Mouse (Mus musculus): ENCODE results near the gene Prrg2. TPM values are rescaled to one million over a fixed set of nuclear protein-coding genes. Genes with fewer than 3 reads are reported as not detected.
A peak's percentile ranks its signal among the peaks of the same experiment; 100 is the strongest.

Gene Prrg2
- polyA plus RNA-seq, 1 experiment: 14.0 TPM

- Histone ChIP-seq H3K27me3 (ENCODE audit: control insufficient read depth, insufficient read depth, insufficient read length) (no peaks in the 10 kb centered on the region), H3ac (ENCODE audit: control insufficient read depth, insufficient read length, low read depth) (peak within 1 kb of the TSS; percentile 41), H3K79me3 (ENCODE audit: low read depth) (no peaks in the 10 kb centered on the region), H3K79me2 (ENCODE audit: control insufficient read depth, insufficient read depth) (no peaks in the 10 kb centered on the region), H3K4me3 (ENCODE audit: insufficient read depth, poor library complexity, severe bottlenecking) (peak within 1 kb of the TSS; percentile 14), H3K36me3 (ENCODE audit: control insufficient read depth, insufficient read depth) (no peaks in the 10 kb centered on the region)
- TF ChIP-seq FOSL1 (IDR thresholded peaks at IDR 0.05; ENCODE audit: insufficient read depth, low read length, poor library complexity, severe bottlenecking) (no peak), CEBPB (IDR thresholded peaks at IDR 0.05; ENCODE audit: low read depth) (no peak), USF1 (IDR thresholded peaks at IDR 0.05; ENCODE audit: low read depth) (no peak), CTCF (IDR thresholded peaks at IDR 0.05; ENCODE audit: control insufficient read depth, insufficient read depth, insufficient read length) (no peak), MYOG (IDR thresholded peaks at IDR 0.05; ENCODE audit: control insufficient read depth, extremely low read depth, insufficient read length) (no peak), MAX (IDR thresholded peaks at IDR 0.05) (no peak), MYOD1 (IDR thresholded peaks at IDR 0.05; ENCODE audit: control insufficient read depth, insufficient read length, low read depth) (no peak)
Observed at GRCm38 (mm10) chr7:45092048-45092447, 29.6 kb upstream of the Prrg2 start, which contains the start of gene Rcn3. TSS of gene Rcn3 (minus strand) at chr7:45092221.

GRCm38 (mm10) chr7:45091001-45091990 lies 28.8 kb upstream of the Prrg2 start:
- Histone ChIP-seq H3K79me2 (ENCODE audit: control insufficient read depth, insufficient read depth) (no peaks in the 10 kb centered on the region), H3K36me3 (ENCODE audit: control insufficient read depth, insufficient read depth) (no peaks in the 10 kb centered on the region), H3ac (ENCODE audit: control insufficient read depth, insufficient read length, low read depth) (peak overlapping the region; percentile 41), H3K4me3 (ENCODE audit: insufficient read depth, poor library complexity, severe bottlenecking) (peak overlapping the region; percentile 14), H3K79me3 (ENCODE audit: low read depth) (no peaks in the 10 kb centered on the region), H3K27me3 (ENCODE audit: control insufficient read depth, insufficient read depth, insufficient read length) (no peaks in the 10 kb centered on the region)
- TF ChIP-seq MYOD1 (IDR thresholded peaks at IDR 0.05; ENCODE audit: control insufficient read depth, insufficient read length, low read depth): no peak
- TF ChIP-seq CEBPB (IDR thresholded peaks at IDR 0.05; ENCODE audit: low read depth): no peak
- no peak for TF ChIP-seq MAX (IDR thresholded peaks at IDR 0.05)
- no peak for TF ChIP-seq FOSL1 (IDR thresholded peaks at IDR 0.05; ENCODE audit: insufficient read depth, low read length, poor library complexity, severe bottlenecking)
- no peak for TF ChIP-seq CTCF (IDR thresholded peaks at IDR 0.05; ENCODE audit: control insufficient read depth, insufficient read depth, insufficient read length)
- no peak for TF ChIP-seq MYOG (IDR thresholded peaks at IDR 0.05; ENCODE audit: control insufficient read depth, extremely low read depth, insufficient read length)
- no peak for TF ChIP-seq USF1 (IDR thresholded peaks at IDR 0.05; ENCODE audit: low read depth)

GRCm38 (mm10) chr7:45090251-45090977 lies 27.9 kb upstream of the Prrg2 start:
- TF ChIP-seq MAX (IDR thresholded peaks at IDR 0.05) (no peak), MYOD1 (IDR thresholded peaks at IDR 0.05; ENCODE audit: control insufficient read depth, insufficient read length, low read depth) (no peak), CTCF (IDR thresholded peaks at IDR 0.05; ENCODE audit: control insufficient read depth, insufficient read depth, insufficient read length) (no peak), CEBPB (IDR thresholded peaks at IDR 0.05; ENCODE audit: low read depth) (no peak), USF1 (IDR thresholded peaks at IDR 0.05; ENCODE audit: low read depth) (no peak), FOSL1 (IDR thresholded peaks at IDR 0.05; ENCODE audit: insufficient read depth, low read length, poor library complexity, severe bottlenecking) (no peak), MYOG (IDR thresholded peaks at IDR 0.05; ENCODE audit: control insufficient read depth, extremely low read depth, insufficient read length) (no peak)
- no peaks in the 10 kb centered on the region for H3K79me3 ChIP-seq (ENCODE audit: low read depth)
- no peak overlapping the region for H3ac ChIP-seq (ENCODE audit: control insufficient read depth, insufficient read length, low read depth)
- no peaks in the 10 kb centered on the region for H3K36me3 ChIP-seq (ENCODE audit: control insufficient read depth, insufficient read depth)
- no peaks in the 10 kb centered on the region for H3K27me3 ChIP-seq (ENCODE audit: control insufficient read depth, insufficient read depth, insufficient read length)
- no peaks in the 10 kb centered on the region for H3K79me2 ChIP-seq (ENCODE audit: control insufficient read depth, insufficient read depth)
- H3K4me3 ChIP-seq (ENCODE audit: insufficient read depth, poor library complexity, severe bottlenecking): no peak overlapping the region

- Histone ChIP-seq H3K79me3 (ENCODE audit: low read depth) (no peaks in the 10 kb centered on the region), H3K27me3 (ENCODE audit: control insufficient read depth, insufficient read depth, insufficient read length) (no peaks in the 10 kb centered on the region), H3K36me3 (ENCODE audit: control insufficient read depth, insufficient read depth) (no peaks in the 10 kb centered on the region), H3ac (ENCODE audit: control insufficient read depth, insufficient read length, low read depth) (no peak overlapping the region), H3K79me2 (ENCODE audit: control insufficient read depth, insufficient read depth) (no peaks in the 10 kb centered on the region), H3K4me3 (ENCODE audit: insufficient read depth, poor library complexity, severe bottlenecking) (no peak overlapping the region)
- TF ChIP-seq MYOD1 (IDR thresholded peaks at IDR 0.05; ENCODE audit: control insufficient read depth, insufficient read length, low read depth) (no peak), MAX (IDR thresholded peaks at IDR 0.05) (no peak), FOSL1 (IDR thresholded peaks at IDR 0.05; ENCODE audit: insufficient read depth, low read length, poor library complexity, severe bottlenecking) (no peak), CEBPB (IDR thresholded peaks at IDR 0.05; ENCODE audit: low read depth) (no peak), USF1 (IDR thresholded peaks at IDR 0.05; ENCODE audit: low read depth) (no peak), MYOG (IDR thresholded peaks at IDR 0.05; ENCODE audit: control insufficient read depth, extremely low read depth, insufficient read length) (no peak), CTCF (IDR thresholded peaks at IDR 0.05; ENCODE audit: control insufficient read depth, insufficient read depth, insufficient read length) (no peak)
Observed at GRCm38 (mm10) chr7:45088597-45088996, 26.1 kb upstream of the Prrg2 start.

- Histone ChIP-seq H3K79me3 (ENCODE audit: low read depth) (no peaks in the 10 kb centered on the region), H3K79me2 (ENCODE audit: control insufficient read depth, insufficient read depth) (no peaks in the 10 kb centered on the region), H3K36me3 (ENCODE audit: control insufficient read depth, insufficient read depth) (no peaks in the 10 kb centered on the region), H3K27me3 (ENCODE audit: control insufficient read depth, insufficient read depth, insufficient read length) (no peaks in the 10 kb centered on the region), H3ac (ENCODE audit: control insufficient read depth, insufficient read length, low read depth) (no peak overlapping the region), H3K4me3 (ENCODE audit: insufficient read depth, poor library complexity, severe bottlenecking) (no peak overlapping the region)
- no peak for TF ChIP-seq USF1 (IDR thresholded peaks at IDR 0.05; ENCODE audit: low read depth)
- no peak for TF ChIP-seq MYOD1 (IDR thresholded peaks at IDR 0.05; ENCODE audit: control insufficient read depth, insufficient read length, low read depth)
- TF ChIP-seq MAX (IDR thresholded peaks at IDR 0.05): no peak
Observed at GRCm38 (mm10) chr7:45086084-45086483, 23.6 kb upstream of the Prrg2 start.

All from C2C12 (cell line).